ENCODE assay signal across 1 mouse cellular context in the genomic region with DNA sequence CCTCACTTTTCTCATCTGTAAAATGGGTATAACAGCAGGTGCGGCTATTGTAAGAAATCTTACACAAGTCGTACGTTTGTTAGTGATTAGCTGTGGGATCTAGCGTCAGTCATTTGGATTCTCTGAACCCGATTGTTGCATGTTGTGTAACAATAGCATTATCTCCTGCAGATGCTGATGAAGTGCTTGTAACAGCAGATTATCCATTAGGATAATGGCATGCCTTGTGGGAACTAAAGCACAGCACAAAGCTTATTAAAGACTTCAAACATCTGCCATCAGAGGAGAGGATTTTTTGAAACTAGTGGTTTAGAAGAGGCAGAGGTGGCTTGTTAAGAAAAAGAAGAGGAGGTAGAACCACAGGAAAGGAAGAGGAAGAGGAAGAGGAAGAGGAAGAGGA.
A peak's percentile ranks its signal among the peaks of the same experiment; 100 is the strongest.
TF ChIP-seq lines count a peak whose summit lies in the region.

No protein-coding gene starts in this region.

TF ChIP-seq in MEL, 35 proteins besides CTCF, POLR2A, EP300 and RAD21 (continued from another document):
- TF ChIP-seq GATA1 (IDR thresholded peaks at IDR 0.05; ENCODE audit: low read depth, low read length): peak; percentile 57; the same call in 1 of the 2 replicates
